Mouse (Mus musculus): Measurements from ENCODE around the gene Stk26.

Gene Stk26

GRCm38 (mm10) chrX:50924629-50925364 is 84.0 kb downstream of the Stk26 start:
- peak; percentile 33 for DNase-seq (ENCODE audit: low read depth, low spot score)

- no peak for DNase-seq (ENCODE audit: low read depth, low spot score)
Measured at GRCm38 (mm10) chrX:50926893-50927545, 86.2 kb downstream of the Stk26 start.

GRCm38 (mm10) chrX:50930309-50930708 is 89.5 kb downstream of the Stk26 start:
- no peak for DNase-seq (ENCODE audit: low read depth, low spot score)

DNA sequence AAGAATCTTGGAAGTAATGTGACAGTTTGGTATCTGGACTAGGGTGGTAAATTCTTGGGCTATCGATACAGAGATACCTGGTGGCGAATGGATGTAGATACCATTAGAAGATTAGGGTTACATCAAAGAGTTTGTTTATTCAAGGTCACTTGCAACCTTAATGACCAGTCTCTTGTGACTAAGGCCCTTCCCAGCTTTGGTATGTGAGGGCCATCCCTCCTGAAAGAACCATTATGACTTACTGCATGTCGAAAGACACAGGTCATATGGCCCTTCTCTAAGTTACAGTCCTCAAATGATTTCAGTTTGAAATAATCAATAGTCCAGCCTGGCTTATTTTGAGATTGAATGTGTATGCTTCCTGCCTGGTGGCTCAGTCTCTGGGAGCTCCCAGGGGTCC is 96.3 kb downstream of the Stk26 start:
- DNase-seq (ENCODE audit: low read depth, low spot score) = no peak

DNA sequence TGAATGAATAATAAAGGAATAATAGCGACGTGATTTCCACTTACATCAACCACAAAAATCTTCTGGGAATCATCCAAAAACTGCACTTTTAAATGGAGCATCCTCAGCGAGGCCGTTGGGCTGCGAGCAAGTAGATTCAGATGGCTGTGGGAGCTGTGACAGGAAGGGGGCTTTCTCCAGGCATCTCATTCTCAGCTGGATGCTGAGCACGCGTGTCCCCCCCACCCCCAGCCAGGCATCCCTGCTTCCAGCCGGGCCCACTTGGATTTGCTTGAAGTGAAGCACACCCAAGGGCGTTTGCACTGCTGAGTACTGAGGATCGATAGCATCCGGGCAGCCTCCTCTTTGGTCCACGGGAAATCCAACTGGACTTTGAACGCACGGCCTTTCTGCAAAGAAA is 101.8 kb downstream of the Stk26 start, which contains the start of gene Frmd7:
Frmd7 (minus strand) TSS at position 101 of the 400 bp plus-strand sequence.
- DNase-seq (ENCODE audit: low read depth, low spot score) = peak; percentile 7
